Mouse (Mus musculus) myocyte (in vitro differentiated cells): ENCODE data around the gene Tas2r106. TPM values are rescaled to one million over a fixed set of nuclear protein-coding genes. Genes with fewer than 3 reads are reported as not detected.

Experiments used
- H3K27me3 ChIP-seq: one replicate; pipeline ENCODE4 v1.6.1; 2011; ENCODE audit not compliant: control insufficient read depth, insufficient read depth, insufficient read length
- H3K36me3 ChIP-seq: one replicate; pipeline ENCODE4 v1.6.1; 2011; ENCODE audit not compliant: control insufficient read depth, insufficient read depth
- H3K4me2 ChIP-seq: one replicate; pipeline ENCODE4 v1.6.1; 2011; ENCODE audit warnings: low read depth, control low read depth
- H3K4me3 ChIP-seq: one replicate; pipeline ENCODE4 v1.5.1; 2011; ENCODE audit warnings: mild to moderate bottlenecking, control low read depth, moderate library complexity
- H3K79me2 ChIP-seq: one replicate; pipeline ENCODE4 v1.6.1; 2011; ENCODE audit not compliant: control insufficient read depth, insufficient read depth
- H3ac ChIP-seq: one replicate; pipeline ENCODE4 v1.6.1; 2011; ENCODE audit not compliant: control insufficient read depth, insufficient read length
- CEBPB ChIP-seq: IDR thresholded peaks from 2 replicates; pipeline ENCODE4 v1.6.1; 2011; ENCODE audit warnings: mild to moderate bottlenecking, moderate library complexity; ENCODE audit not compliant: poor library complexity, insufficient read depth, severe bottlenecking
- E2F4 ChIP-seq: IDR thresholded peaks from one replicate; pipeline ENCODE4 v1.6.1; 2011; ENCODE audit warnings: mild to moderate bottlenecking, control low read depth, moderate library complexity; ENCODE audit not compliant: insufficient read depth
- MAX ChIP-seq: IDR thresholded peaks from one replicate; pipeline ENCODE4 v1.6.1; 2011; ENCODE audit warnings: low read depth, mild to moderate bottlenecking, control low read depth
- MYOD1 ChIP-seq, 3 experiments: IDR thresholded peaks; one replicate each; pipeline ENCODE4 v1.6.1; 2011; ENCODE audit warnings: control low read depth in 2 of 3, low read depth in 2 of 3, mild to moderate bottlenecking in 2 of 3, moderate library complexity in 1 of 3; ENCODE audit not compliant: insufficient read length in 2 of 3, control insufficient read depth in 1 of 3
- MYOG ChIP-seq, 3 experiments: IDR thresholded peaks; one replicate each; pipeline ENCODE4 v1.6.1; 2011; ENCODE audit warnings: control low read depth in 2 of 3, low read depth in 2 of 3, mild to moderate bottlenecking in 2 of 3; ENCODE audit not compliant: insufficient read length in 2 of 3, control insufficient read depth in 1 of 3, insufficient read depth in 1 of 3
- POLR2A ChIP-seq: IDR thresholded peaks from one replicate; pipeline ENCODE4 v1.6.1; 2011; ENCODE audit warnings: low read depth, mild to moderate bottlenecking, control low read depth, moderate library complexity; ENCODE audit not compliant: insufficient read length
- POLR2AphosphoS2 ChIP-seq: IDR thresholded peaks from one replicate; pipeline ENCODE4 v1.6.1; 2011; ENCODE audit warnings: low read depth, control low read depth; ENCODE audit not compliant: insufficient read length
- REST ChIP-seq: IDR thresholded peaks from one replicate; pipeline ENCODE4 v1.6.1; 2011; ENCODE audit warnings: mild to moderate bottlenecking, control low read depth, moderate library complexity; ENCODE audit not compliant: insufficient read depth, insufficient read length
- SRF ChIP-seq: IDR thresholded peaks from one replicate; pipeline ENCODE4 v1.6.1; 2011; ENCODE audit warnings: low read depth; ENCODE audit not compliant: control insufficient read depth, insufficient read length
- TCF12 ChIP-seq: IDR thresholded peaks from one replicate; pipeline ENCODE4 v1.6.1; 2011; ENCODE audit warnings: mild to moderate bottlenecking, control low read depth; ENCODE audit not compliant: poor library complexity, insufficient read depth, severe bottlenecking
- TCF3 ChIP-seq: IDR thresholded peaks from one replicate; pipeline ENCODE4 v1.6.1; 2011; ENCODE audit warnings: low read depth, control low read depth; ENCODE audit not compliant: insufficient read length
- USF1 ChIP-seq: IDR thresholded peaks from one replicate; pipeline ENCODE4 v1.6.1; 2011; ENCODE audit warnings: low read depth, mild to moderate bottlenecking, control low read depth, moderate library complexity
- polyA plus RNA-seq: library from polyadenylated mRNA; unstranded; fragments of >200 nt; fragmentation: generic; extraction: Trizol; gene quantifications from one replicate; pipeline ENCODE4 v1.2.1, GENCODE M21; 2012; ENCODE audit warnings: missing spikeins

The Tas2r106 gene
- not detected for polyA plus RNA-seq

DNA sequence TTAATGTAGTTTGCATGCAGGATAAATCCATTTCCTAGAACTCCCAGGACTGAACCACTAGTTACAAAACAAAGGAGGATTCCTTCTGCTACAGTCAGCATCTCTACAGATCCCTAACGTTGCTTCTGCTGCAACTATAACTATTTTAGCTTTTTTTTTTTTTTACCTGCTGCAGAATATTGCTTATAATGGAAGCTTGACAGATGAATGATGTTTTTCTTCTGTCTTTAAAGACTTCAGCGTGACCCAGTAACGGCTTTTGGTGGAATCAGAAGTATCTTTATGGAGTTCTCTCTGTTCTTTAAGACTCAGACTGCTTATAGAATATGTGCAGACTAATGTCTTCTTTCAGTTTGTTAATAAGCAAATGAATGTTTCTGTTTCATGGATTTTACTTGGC is at the start of gene Tas2r106:
Gene Tas2r106 (minus strand): TSS at position 101 of the 400 bp plus-strand sequence.
- no peaks in the 10 kb centered on the region for H3K27me3 ChIP-seq
- no peak for TF ChIP-seq MYOG (IDR thresholded peaks at IDR 0.05; ENCODE audit: control insufficient read depth in 1 of 3, insufficient read depth in 1 of 3, insufficient read length in 2 of 3, low read depth in 2 of 3)
- no peaks in the 10 kb centered on the region for H3K79me2 ChIP-seq
- no peak within 1 kb of the TSS for H3K4me2 ChIP-seq
- H3ac ChIP-seq: no peak within 1 kb of the TSS
- no peak within 1 kb of the TSS for H3K4me3 ChIP-seq
- H3K36me3 ChIP-seq: no peaks in the 10 kb centered on the region

GRCm38 (mm10) chr6:131712803-131713202 is 34.1 kb upstream of the Tas2r106 start:
- Histone ChIP-seq H3K4me2 (no peak overlapping the region), H3K79me2 (no peaks in the 10 kb centered on the region), H3K4me3 (no peak overlapping the region), H3K27me3 (no peaks in the 10 kb centered on the region), H3K36me3 (no peaks in the 10 kb centered on the region), H3ac (no peak overlapping the region)
- TF ChIP-seq TCF3 (no peak), USF1 (no peak), TCF12 (no peak), CEBPB (no peak), MYOD1 (IDR thresholded peaks at IDR 0.05; ENCODE audit: control insufficient read depth in 1 of 3, insufficient read length in 2 of 3, low read depth in 2 of 3) (no peak), REST (no peak), POLR2AphosphoS2 (no peak), SRF (no peak), E2F4 (no peak), POLR2A (no peak), MAX (no peak), MYOG (IDR thresholded peaks at IDR 0.05; ENCODE audit: control insufficient read depth in 1 of 3, insufficient read depth in 1 of 3, insufficient read length in 2 of 3, low read depth in 2 of 3) (no peak)

- H3K4me3 ChIP-seq: no peak within 1 kb of the TSS
- no peak within 1 kb of the TSS for H3K4me2 ChIP-seq
- no peaks in the 10 kb centered on the region for H3K79me2 ChIP-seq
- no peak for TF ChIP-seq POLR2AphosphoS2
- TF ChIP-seq MYOD1 (IDR thresholded peaks at IDR 0.05; ENCODE audit: control insufficient read depth in 1 of 3, insufficient read length in 2 of 3, low read depth in 2 of 3): no peak
- TF ChIP-seq REST: no peak
- no peak for TF ChIP-seq USF1
- no peak for TF ChIP-seq CEBPB
- no peak for TF ChIP-seq TCF12
- no peak for TF ChIP-seq SRF
- TF ChIP-seq MAX: no peak
- no peak for TF ChIP-seq E2F4
- TF ChIP-seq POLR2A: no peak
- no peak for TF ChIP-seq MYOG (IDR thresholded peaks at IDR 0.05; ENCODE audit: control insufficient read depth in 1 of 3, insufficient read depth in 1 of 3, insufficient read length in 2 of 3, low read depth in 2 of 3)
- no peak for TF ChIP-seq TCF3
- no peaks in the 10 kb centered on the region for H3K27me3 ChIP-seq
- H3K36me3 ChIP-seq: no peaks in the 10 kb centered on the region
- H3ac ChIP-seq: no peak within 1 kb of the TSS
These were observed 11.3 kb upstream of the Tas2r106 start, which contains the start of gene Tas2r114 for GRCm38 (mm10) chr6:131689963-131690362. Gene Tas2r114 (minus strand): TSS chr6:131690063.

DNA sequence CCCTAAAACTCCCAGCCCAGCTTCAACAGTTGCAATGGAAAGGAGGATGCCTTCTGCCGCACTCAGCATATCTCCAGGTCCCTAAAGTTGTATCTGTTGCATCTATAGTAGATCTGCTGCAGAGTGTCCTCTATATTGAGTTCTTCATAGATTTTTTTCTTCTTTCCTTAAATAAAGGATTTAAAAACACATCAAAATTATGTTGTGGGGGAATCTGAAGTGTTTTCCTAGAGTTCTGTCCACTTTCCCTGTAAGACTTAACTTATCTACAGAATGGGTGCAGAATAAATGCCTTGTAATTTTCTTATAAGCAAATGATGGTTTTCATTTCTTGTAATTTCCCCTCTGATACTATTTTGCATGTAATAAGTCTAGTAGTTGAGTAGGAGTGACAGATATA is 8.7 kb upstream of the Tas2r106 start, which contains the start of gene Tas2r105:
Gene Tas2r105 (minus strand): TSS at position 101 of the 400 bp plus-strand sequence.
- Histone ChIP-seq H3K4me3 (no peak within 1 kb of the TSS), H3ac (no peak within 1 kb of the TSS), H3K79me2 (no peaks in the 10 kb centered on the region), H3K36me3 (no peaks in the 10 kb centered on the region), H3K4me2 (no peak within 1 kb of the TSS), H3K27me3 (no peaks in the 10 kb centered on the region)
- TF ChIP-seq TCF3 (no peak), TCF12 (no peak), POLR2AphosphoS2 (no peak), E2F4 (no peak), POLR2A (no peak), MYOG (IDR thresholded peaks at IDR 0.05; ENCODE audit: control insufficient read depth in 1 of 3, insufficient read depth in 1 of 3, insufficient read length in 2 of 3, low read depth in 2 of 3) (no peak)

GRCm38 (mm10) chr6:131685644-131686043 is 7.0 kb upstream of the Tas2r106 start, which contains the start of gene Tas2r104:
Gene Tas2r104 (minus strand): TSS chr6:131685744.
- Histone ChIP-seq H3ac (no peak within 1 kb of the TSS), H3K4me2 (no peak within 1 kb of the TSS), H3K4me3 (no peak within 1 kb of the TSS), H3K27me3 (no peaks in the 10 kb centered on the region), H3K79me2 (no peaks in the 10 kb centered on the region), H3K36me3 (no peaks in the 10 kb centered on the region)
- TF ChIP-seq TCF12: no peak
- TF ChIP-seq SRF: no peak
- no peak for TF ChIP-seq MYOD1 (IDR thresholded peaks at IDR 0.05; ENCODE audit: control insufficient read depth in 1 of 3, insufficient read length in 2 of 3, low read depth in 2 of 3)
- no peak for TF ChIP-seq POLR2AphosphoS2
- TF ChIP-seq CEBPB: no peak
- no peak for TF ChIP-seq MYOG (IDR thresholded peaks at IDR 0.05; ENCODE audit: control insufficient read depth in 1 of 3, insufficient read depth in 1 of 3, insufficient read length in 2 of 3, low read depth in 2 of 3)
- no peak for TF ChIP-seq POLR2A
- no peak for TF ChIP-seq USF1
- no peak for TF ChIP-seq REST
- TF ChIP-seq MAX: no peak
- no peak for TF ChIP-seq E2F4
- TF ChIP-seq TCF3: no peak
